Mouse (Mus musculus) C2C12 (cell line): ENCODE data around the gene Dchs1. TPM values are rescaled to one million over a fixed set of nuclear protein-coding genes. Genes with fewer than 3 reads are reported as not detected.
A peak's percentile ranks its signal among the peaks of the same experiment; 100 is the strongest.

Experiments used
- H3K27me3 ChIP-seq: one replicate; pipeline ENCODE4 v1.6.1; 2011; ENCODE audit not compliant: control insufficient read depth, insufficient read depth, insufficient read length
- H3K36me3 ChIP-seq: one replicate; pipeline ENCODE4 v1.6.1; 2011; ENCODE audit not compliant: control insufficient read depth, insufficient read depth
- H3K4me3 ChIP-seq: one replicate; pipeline ENCODE4 v1.5.1; 2011; ENCODE audit warnings: mild to moderate bottlenecking, control low read depth; ENCODE audit not compliant: poor library complexity, insufficient read depth, severe bottlenecking
- H3K79me2 ChIP-seq: one replicate; pipeline ENCODE4 v1.6.1; 2011; ENCODE audit not compliant: control insufficient read depth, insufficient read depth
- H3K79me3 ChIP-seq: one replicate; pipeline ENCODE4 v1.6.1; 2011; ENCODE audit warnings: low read depth, control low read depth
- H3ac ChIP-seq: one replicate; pipeline ENCODE3; 2011; ENCODE audit warnings: low read depth; ENCODE audit not compliant: control insufficient read depth, insufficient read length
- CEBPB ChIP-seq: IDR thresholded peaks from one replicate; pipeline ENCODE4 v1.6.1; 2011; ENCODE audit warnings: low read depth, mild to moderate bottlenecking, control low read depth, moderate library complexity
- CTCF ChIP-seq: IDR thresholded peaks from one replicate; pipeline ENCODE4 v1.5.1; 2011; ENCODE audit not compliant: control insufficient read depth, insufficient read depth, insufficient read length
- FOSL1 ChIP-seq: IDR thresholded peaks from one replicate; pipeline ENCODE4 v1.8.0; 2011; ENCODE audit warnings: mild to moderate bottlenecking, low read length; ENCODE audit not compliant: poor library complexity, insufficient read depth, severe bottlenecking
- MAX ChIP-seq: IDR thresholded peaks from one replicate; pipeline ENCODE4 v1.6.1; 2011; ENCODE audit warnings: mild to moderate bottlenecking, control low read depth
- MYOD1 ChIP-seq: IDR thresholded peaks from one replicate; pipeline ENCODE4 v1.6.1; 2011; ENCODE audit warnings: low read depth; ENCODE audit not compliant: control insufficient read depth, insufficient read length
- MYOG ChIP-seq: IDR thresholded peaks from one replicate; pipeline ENCODE4 v1.6.1; 2011; ENCODE audit not compliant: control insufficient read depth, insufficient read length; ENCODE audit errors: extremely low read depth
- USF1 ChIP-seq: IDR thresholded peaks from one replicate; pipeline ENCODE4 v1.6.1; 2011; ENCODE audit warnings: low read depth, mild to moderate bottlenecking, control low read depth, moderate library complexity
- polyA plus RNA-seq: library from polyadenylated mRNA; unstranded; fragments of >200 nt; fragmentation: generic; extraction: Trizol; gene quantifications from one replicate; pipeline ENCODE4 v1.2.1, GENCODE M21; 2012; ENCODE audit warnings: missing spikeins

Dchs1 gene
- polyA plus RNA-seq, 1 experiment, result 1.8 TPM

GRCm38 (mm10) chr7:105734826-105735225 lies 52.6 kb downstream of the Dchs1 start:
- peaks cover 45% of the 10 kb centered on the region for H3K79me3 ChIP-seq
- H3K36me3 ChIP-seq, result peaks cover 49% of the 10 kb centered on the region
- peak overlapping the region; percentile 24 for H3ac ChIP-seq
- peaks cover 82% of the 10 kb centered on the region for H3K79me2 ChIP-seq
- TF ChIP-seq MAX, result no peak
- no peak for TF ChIP-seq USF1
- no peak for TF ChIP-seq MYOG
- TF ChIP-seq CTCF, result no peak
- TF ChIP-seq MYOD1, result no peak
- TF ChIP-seq FOSL1, result no peak
- no peaks in the 10 kb centered on the region for H3K27me3 ChIP-seq
- no peak overlapping the region for H3K4me3 ChIP-seq

DNA sequence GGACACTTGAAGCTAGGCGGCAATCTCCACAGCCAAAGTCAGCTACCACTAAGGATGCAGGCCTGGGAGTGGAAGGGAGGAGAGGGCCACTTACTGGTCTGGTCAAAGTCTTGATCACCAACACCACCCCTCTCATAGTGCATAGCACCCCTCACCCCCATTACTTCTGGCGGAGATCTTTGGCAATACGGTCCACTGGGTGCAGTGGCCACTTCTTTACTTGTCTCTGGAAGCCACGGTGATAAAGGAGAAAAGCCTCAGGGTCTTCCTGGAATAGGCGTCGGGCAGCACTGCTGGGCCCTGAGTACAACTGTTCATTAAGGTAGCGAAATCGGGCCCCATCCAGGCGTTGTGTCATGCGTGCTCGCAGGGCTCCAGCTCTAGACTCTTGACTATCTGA lies 53.6 kb downstream of the Dchs1 start:
- TF ChIP-seq FOSL1, result no peak
- TF ChIP-seq MYOD1, result no peak
- TF ChIP-seq CTCF, result no peak
- no peak for TF ChIP-seq MAX
- Histone ChIP-seq H3K36me3 (peaks cover 53% of the 10 kb centered on the region), H3K79me2 (peaks cover 74% of the 10 kb centered on the region), H3ac (no peak overlapping the region), H3K27me3 (no peaks in the 10 kb centered on the region), H3K4me3 (no peak overlapping the region), H3K79me3 (peaks cover 40% of the 10 kb centered on the region)

DNA sequence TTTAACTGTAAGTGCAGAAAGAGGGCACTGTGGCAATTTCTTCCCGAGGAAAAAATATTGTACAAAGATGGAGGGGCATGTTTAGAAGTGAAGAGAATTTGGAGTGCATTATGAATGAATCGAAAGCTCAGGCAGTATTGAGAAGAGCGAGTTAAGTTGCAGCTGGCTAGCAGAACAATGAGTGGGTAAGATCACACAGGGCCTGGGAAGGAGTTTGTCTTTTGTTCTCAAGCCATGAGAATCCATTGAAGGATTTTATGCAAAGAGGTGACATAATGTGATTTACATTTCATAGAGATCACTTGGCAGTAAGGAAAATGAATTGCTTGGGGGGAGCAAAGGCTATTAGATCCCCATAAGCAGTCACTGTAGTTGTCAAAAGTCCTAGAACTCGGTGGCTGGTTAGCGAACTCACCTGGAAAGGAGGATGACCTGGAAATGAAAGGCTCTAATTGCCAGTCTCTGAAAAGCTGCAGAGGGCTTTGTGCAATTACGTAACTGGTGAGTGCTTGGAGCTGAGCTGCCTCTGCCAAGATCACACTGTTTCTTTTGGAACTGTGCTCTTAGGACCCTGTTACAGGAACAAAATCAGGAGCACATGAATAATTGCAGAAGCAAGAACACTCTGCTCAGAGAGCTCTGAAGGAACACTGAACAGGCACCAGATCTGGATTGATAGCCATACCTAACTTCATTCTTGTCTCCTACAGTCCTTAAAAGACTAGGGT lies 58.6 kb downstream of the Dchs1 start:
- H3K27me3 ChIP-seq, result no peaks in the 10 kb centered on the region
- peaks cover 27% of the 10 kb centered on the region for H3K79me2 ChIP-seq
- H3K36me3 ChIP-seq, result peaks cover 59% of the 10 kb centered on the region
- no peak overlapping the region for H3ac ChIP-seq
- H3K4me3 ChIP-seq, result no peak overlapping the region
- peaks cover 2% of the 10 kb centered on the region for H3K79me3 ChIP-seq
- TF ChIP-seq CTCF (no peak), MYOG (no peak), FOSL1 (no peak), MYOD1 (no peak), MAX (no peak), USF1 (no peak), CEBPB (no peak)

GRCm38 (mm10) chr7:105726980-105727325 lies 60.5 kb downstream of the Dchs1 start:
- Histone ChIP-seq H3K4me3 (no peak overlapping the region), H3K36me3 (peaks cover 39% of the 10 kb centered on the region), H3K27me3 (no peaks in the 10 kb centered on the region), H3K79me2 (peaks cover 8% of the 10 kb centered on the region), H3K79me3 (no peaks in the 10 kb centered on the region), H3ac (no peak overlapping the region)
- TF ChIP-seq CEBPB, result no peak
- TF ChIP-seq CTCF, result no peak
- TF ChIP-seq MYOG, result no peak
- no peak for TF ChIP-seq MYOD1
- no peak for TF ChIP-seq MAX
- no peak for TF ChIP-seq FOSL1
- TF ChIP-seq USF1, result no peak

DNA sequence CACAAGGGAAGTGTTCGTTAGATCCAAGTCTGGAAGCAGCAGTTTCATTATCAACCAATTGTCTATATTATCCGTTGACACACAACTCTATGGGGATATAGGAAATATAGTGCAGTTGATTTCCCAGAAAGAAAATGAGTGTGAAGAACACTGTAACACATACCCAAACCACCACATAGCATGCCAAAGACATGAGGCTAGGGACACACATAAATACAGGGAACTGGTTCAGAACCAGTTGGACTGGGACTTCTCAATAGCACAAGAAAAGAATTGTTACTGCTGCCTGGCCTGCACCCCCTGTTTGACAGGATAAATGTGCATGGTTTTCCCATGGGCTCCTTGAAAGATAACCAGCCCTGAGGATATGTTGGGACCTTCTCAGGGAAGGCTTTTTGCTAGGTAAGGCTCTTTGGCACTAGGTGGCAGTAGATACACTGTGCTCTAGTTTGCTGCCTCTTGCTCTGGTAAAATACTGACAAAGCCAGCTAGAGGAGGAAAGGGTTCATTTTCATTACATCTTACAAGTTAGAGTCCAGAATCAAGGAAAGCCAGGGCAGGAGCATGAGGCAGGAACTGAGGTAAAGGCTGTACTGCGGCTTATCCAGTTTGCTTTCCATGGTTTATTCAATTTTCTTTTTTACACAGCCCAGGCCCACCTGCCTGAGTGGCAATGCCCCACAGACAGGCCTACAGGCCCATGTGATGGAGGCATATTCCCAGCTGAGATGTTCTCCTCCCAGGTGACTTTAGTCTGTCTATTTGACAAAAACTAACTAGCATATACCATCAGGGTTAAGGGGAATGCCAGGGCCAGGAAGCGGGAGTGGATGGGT lies 61.1 kb downstream of the Dchs1 start:
- Histone ChIP-seq H3K27me3 (no peaks in the 10 kb centered on the region), H3K79me2 (peaks cover 2% of the 10 kb centered on the region), H3K4me3 (no peak overlapping the region), H3K36me3 (peaks cover 34% of the 10 kb centered on the region), H3ac (no peak overlapping the region), H3K79me3 (no peaks in the 10 kb centered on the region)
- TF ChIP-seq CTCF (peak; percentile 41), USF1 (no peak), CEBPB (no peak)

DNA sequence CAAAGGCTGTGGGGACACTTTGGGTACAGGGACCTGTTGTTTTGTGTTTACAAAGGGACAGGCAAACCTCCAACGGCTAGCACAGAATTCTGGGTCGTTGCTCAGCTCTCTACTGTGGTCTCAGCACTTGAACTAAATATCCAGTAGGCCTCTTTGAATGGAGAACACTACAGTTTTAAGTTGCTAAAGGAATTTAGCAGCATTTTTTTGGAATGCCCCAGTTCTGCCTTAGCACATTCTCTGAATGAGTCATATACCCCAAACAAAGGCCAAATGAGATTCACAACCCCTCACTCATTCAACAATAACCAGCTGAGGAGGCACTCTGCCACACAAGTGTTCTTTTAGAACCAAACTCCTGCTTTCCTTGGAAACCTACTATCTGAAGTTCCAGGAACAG lies 65.5 kb downstream of the Dchs1 start:
- H3K79me3 ChIP-seq, result no peaks in the 10 kb centered on the region
- no peak overlapping the region for H3K4me3 ChIP-seq
- H3K27me3 ChIP-seq, result no peaks in the 10 kb centered on the region
- no peak overlapping the region for H3ac ChIP-seq
- peaks cover 7% of the 10 kb centered on the region for H3K36me3 ChIP-seq
- no peaks in the 10 kb centered on the region for H3K79me2 ChIP-seq
- TF ChIP-seq CEBPB (no peak), FOSL1 (no peak), USF1 (no peak), MAX (no peak), CTCF (no peak), MYOG (no peak), MYOD1 (no peak)
